Mouse (Mus musculus): ENCODE data around the gene Etnppl. TPM values are rescaled to one million over a fixed set of nuclear protein-coding genes. Genes with fewer than 3 reads are reported as not detected.

Etnppl gene
- polyA plus RNA-seq (2015; fragmentation: Nextera tagmentation; extraction: Ambion mirVana): not detected in 2 replicates

DNA sequence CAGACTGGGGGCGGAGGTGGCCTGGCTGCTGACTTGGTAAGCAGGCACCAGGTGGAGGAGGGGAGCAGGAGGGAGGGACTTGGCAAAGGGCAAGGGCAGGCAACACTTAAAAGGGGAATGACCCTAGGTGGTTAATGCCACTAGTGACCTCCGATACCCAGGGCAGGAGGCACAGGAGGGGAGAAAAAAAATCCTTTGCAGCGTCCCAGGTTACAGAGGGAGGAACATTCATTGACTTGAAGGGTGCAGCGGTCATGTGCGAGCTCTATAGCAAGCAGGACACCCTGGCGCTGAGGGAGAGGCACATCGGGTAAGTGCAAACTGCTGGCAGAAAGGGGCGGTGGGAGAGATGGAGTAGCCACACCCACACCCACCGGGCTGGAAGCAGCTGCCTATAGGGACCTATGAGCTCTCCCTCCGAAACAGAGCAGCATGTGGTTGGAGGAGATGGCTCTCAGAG is at the start of gene Etnppl:
Gene Etnppl (plus strand): TSS at position 10 of the 460 bp plus-strand sequence.
- H3K4me2 ChIP-seq: peak within 1 kb of the TSS; percentile 64
- ATAC-seq (ENCODE audit: insufficient number of reproducible peaks, insufficient read depth, low FRiP score, low TSS enrichment, low read depth): 0 out of 2 replicates have a peak, but pooled peaks have one; percentile 32
- H3K36me3 ChIP-seq: no peaks in the 10 kb centered on the region
- peaks cover 8% of the 10 kb centered on the region for H3K27me3 ChIP-seq
- no peak within 1 kb of the TSS; the same call in 1 of the 2 replicates for H3K9ac ChIP-seq
- no peaks in the 10 kb centered on the region for H3K9me3 ChIP-seq
- no peak within 1 kb of the TSS for H3K27ac ChIP-seq
- peak within 1 kb of the TSS; percentile 34 for H3K4me3 ChIP-seq
- 2% methylated on average over 10 of the region's 10 CpGs for WGBS
- H3K4me1 ChIP-seq: peaks cover 14% of the 10 kb centered on the region

DNA sequence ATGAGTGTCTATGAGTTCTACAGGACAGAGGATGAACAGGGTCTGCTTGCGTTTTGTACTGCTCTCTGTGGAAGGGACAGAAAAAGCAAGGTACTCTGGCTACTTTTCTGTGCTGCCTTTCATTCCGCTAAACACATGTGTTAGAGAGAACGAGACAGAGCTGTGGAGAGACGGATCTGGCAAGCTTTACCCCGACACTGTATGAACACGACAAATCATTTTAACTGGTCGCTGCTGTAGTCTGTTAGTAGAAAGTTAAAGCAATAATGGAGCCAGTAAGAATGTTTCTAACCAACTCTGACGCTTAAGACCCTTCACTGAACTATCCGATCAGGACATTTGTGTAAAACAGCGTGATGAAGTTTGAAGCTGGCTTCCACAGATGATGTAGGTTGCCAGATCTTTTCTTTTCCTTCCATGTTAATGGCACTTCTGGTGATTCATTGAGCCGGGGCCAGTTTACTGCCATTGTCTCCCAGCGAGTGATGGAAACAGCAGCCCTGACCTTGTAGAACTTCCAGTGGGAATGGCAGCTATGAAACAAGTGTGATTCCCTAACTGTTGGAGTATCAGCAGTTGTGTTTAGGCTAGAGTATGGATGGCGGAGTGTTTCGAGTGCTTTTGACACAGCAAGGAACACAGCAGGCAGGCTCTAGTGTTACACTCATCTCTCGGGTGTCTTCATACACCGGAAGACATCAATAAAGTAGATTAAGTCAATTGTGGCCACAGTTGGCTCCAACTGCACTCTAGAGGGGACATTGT is 48.7 kb upstream of the Etnppl start:
- no peaks in the 10 kb centered on the region for H3K36me3 ChIP-seq
- H3K9ac ChIP-seq: no peak overlapping the region
- H3K27ac ChIP-seq: no peak overlapping the region
- H3K9me3 ChIP-seq: no peaks in the 10 kb centered on the region
- ATAC-seq (ENCODE audit: insufficient number of reproducible peaks, insufficient read depth, low FRiP score, low TSS enrichment, low read depth): no peak
- no peaks in the 10 kb centered on the region for H3K27me3 ChIP-seq
- H3K4me3 ChIP-seq: no peak overlapping the region
- H3K4me1 ChIP-seq: 0 out of 2 replicates have a peak, but pooled peaks cover 8% of the 10 kb centered on the region
- 76% methylated on average over 16 of the region's 16 CpGs for WGBS
- H3K4me2 ChIP-seq: no peak overlapping the region

DNA sequence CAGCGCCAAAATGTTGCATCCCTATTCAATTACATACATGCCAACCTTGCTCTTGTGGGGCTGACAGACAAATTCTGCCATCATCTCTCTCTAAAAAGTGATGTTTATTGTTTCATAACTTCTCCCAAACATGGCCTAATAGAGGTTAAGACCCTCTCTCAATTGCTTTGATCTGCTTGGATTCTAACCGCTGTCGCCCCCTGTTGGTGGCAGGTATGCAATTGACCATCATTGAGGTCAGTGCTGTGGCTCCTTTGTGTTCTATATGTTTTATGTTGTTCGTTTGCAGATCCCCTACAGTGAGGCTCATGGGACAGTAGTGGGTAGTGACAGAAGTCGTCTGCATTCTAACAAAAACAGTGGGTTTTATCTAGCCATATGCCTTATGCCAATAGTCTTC is 44.0 kb upstream of the Etnppl start:
- no peak for ATAC-seq (ENCODE audit: insufficient number of reproducible peaks, insufficient read depth, low FRiP score, low TSS enrichment, low read depth)
- Histone ChIP-seq H3K27me3 (no peaks in the 10 kb centered on the region), H3K4me1 (0 out of 2 replicates have a peak, but pooled peaks cover 13% of the 10 kb centered on the region), H3K9ac (no peak overlapping the region), H3K4me3 (no peak overlapping the region), H3K9me3 (no peaks in the 10 kb centered on the region), H3K27ac (no peak overlapping the region), H3K36me3 (no peaks in the 10 kb centered on the region), H3K4me2 (no peak overlapping the region)
- 72% methylated on average over 5 of the region's 5 CpGs for WGBS

DNA sequence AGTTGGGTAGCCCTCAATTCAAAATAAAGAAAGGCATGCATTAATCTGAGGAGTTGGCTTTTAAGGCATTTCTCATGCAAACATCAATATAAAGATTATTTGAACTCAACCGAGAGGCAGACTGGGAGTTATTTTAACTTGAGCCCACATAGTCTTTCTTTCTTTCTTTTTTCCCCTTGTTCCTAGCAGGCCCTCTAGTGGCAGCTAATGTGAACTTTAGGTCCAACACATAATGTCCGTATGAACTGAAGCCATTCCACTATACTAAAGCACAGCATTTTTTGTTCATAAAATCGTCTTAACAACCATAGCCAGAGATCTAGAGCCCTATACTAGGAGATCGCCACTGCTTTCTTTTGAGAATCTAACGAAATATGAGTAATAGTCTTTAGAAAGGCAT is 42.6 kb upstream of the Etnppl start:
- Histone ChIP-seq H3K27me3 (no peaks in the 10 kb centered on the region), H3K27ac (no peak overlapping the region), H3K4me2 (no peak overlapping the region), H3K36me3 (no peaks in the 10 kb centered on the region), H3K9ac (no peak overlapping the region), H3K9me3 (no peaks in the 10 kb centered on the region), H3K4me3 (no peak overlapping the region), H3K4me1 (peaks cover 12% of the 10 kb centered on the region; the same call in 1 of the 2 replicates)
- ATAC-seq (ENCODE audit: insufficient number of reproducible peaks, insufficient read depth, low FRiP score, low TSS enrichment, low read depth): no peak
- 16% methylated on average over 5 of the region's 5 CpGs for WGBS

DNA sequence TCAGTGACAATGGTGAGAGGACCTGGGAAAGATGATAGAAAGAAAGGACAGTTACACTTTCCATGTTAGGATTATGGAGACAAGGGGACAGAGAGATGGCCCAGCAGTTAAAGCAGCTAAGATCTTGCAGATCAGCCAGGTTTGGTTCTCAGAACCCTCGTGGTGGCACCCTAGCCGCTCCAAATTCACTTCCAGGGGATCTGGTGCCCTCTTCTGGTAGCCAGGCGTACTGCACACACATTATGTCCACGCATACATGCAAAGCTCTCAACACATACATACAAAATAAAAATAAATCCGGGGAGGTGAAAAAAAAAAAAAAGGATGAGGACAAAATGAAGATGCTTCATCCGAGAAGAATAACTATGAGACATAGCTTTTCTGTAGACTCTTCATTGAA is 40.6 kb upstream of the Etnppl start:
- H3K27ac ChIP-seq: no peak overlapping the region
- H3K4me1 ChIP-seq: peaks cover 12% of the 10 kb centered on the region; the same call in 1 of the 2 replicates
- no peak overlapping the region for H3K4me3 ChIP-seq
- H3K9me3 ChIP-seq: no peaks in the 10 kb centered on the region
- no peaks in the 10 kb centered on the region for H3K36me3 ChIP-seq
- no peaks in the 10 kb centered on the region for H3K27me3 ChIP-seq
- WGBS: 69% methylated on average over 6 of the region's 6 CpGs
- ATAC-seq (ENCODE audit: insufficient number of reproducible peaks, insufficient read depth, low FRiP score, low TSS enrichment, low read depth): no peak
- H3K9ac ChIP-seq: no peak overlapping the region
- H3K4me2 ChIP-seq: no peak overlapping the region

DNA sequence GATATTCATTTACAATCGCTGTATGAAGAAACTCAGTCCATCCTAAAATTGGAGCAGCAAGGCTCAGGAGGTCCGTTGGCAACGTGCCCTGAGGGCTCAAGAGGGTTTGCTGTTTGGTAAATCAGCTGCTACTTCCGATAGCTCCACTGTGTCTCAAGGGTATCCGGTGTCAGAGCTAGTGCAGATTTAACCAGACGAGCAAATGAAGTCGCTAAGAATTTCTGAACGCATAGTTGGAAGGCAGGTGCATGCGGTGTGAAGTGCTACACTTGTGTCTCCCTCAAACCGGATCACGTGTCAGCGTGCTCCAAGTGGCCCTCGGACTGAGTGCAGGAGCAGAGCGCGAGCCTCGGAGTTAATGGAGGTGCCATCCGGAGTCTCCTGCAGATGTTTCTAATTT is 37.7 kb upstream of the Etnppl start:
- Histone ChIP-seq H3K27ac (no peak overlapping the region), H3K36me3 (no peaks in the 10 kb centered on the region), H3K4me3 (no peak overlapping the region), H3K4me1 (peaks cover 12% of the 10 kb centered on the region; the same call in 1 of the 2 replicates), H3K27me3 (no peaks in the 10 kb centered on the region; the same call in 1 of the 2 replicates), H3K9ac (no peak overlapping the region), H3K9me3 (no peaks in the 10 kb centered on the region), H3K4me2 (peak overlapping the region; percentile 12; the same call in 1 of the 2 replicates)
- WGBS: 20% methylated on average over 17 of the region's 17 CpGs
- no peak for ATAC-seq (ENCODE audit: insufficient number of reproducible peaks, insufficient read depth, low FRiP score, low TSS enrichment, low read depth)

DNA sequence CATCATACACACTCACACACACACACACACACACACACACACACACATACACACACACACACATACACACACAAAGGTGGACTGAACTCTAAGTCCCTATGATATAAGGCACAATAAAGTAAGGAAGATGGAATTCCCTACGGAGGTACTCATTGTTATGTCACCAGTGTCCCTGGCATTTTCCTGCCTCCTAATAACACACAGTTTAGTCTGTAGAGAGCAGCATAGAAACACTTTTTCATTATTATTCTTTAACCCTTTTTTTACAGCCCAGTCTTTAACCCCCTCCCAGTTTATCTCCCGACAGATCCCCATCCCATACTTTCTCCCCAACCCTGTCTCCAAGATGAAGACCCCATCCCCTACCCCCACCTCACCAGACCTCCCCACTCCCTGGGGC is 35.7 kb upstream of the Etnppl start:
- no peak for ATAC-seq (ENCODE audit: insufficient number of reproducible peaks, insufficient read depth, low FRiP score, low TSS enrichment, low read depth)
- 83% methylated on average over 2 of the region's 2 CpGs for WGBS
- no peak overlapping the region for H3K9ac ChIP-seq
- no peak overlapping the region for H3K27ac ChIP-seq
- no peaks in the 10 kb centered on the region for H3K9me3 ChIP-seq
- no peaks in the 10 kb centered on the region; the same call in 1 of the 2 replicates for H3K27me3 ChIP-seq
- no peak overlapping the region for H3K4me2 ChIP-seq
- H3K36me3 ChIP-seq: no peaks in the 10 kb centered on the region
- peaks cover 12% of the 10 kb centered on the region; the same call in 1 of the 2 replicates for H3K4me1 ChIP-seq
- H3K4me3 ChIP-seq: no peak overlapping the region

DNA sequence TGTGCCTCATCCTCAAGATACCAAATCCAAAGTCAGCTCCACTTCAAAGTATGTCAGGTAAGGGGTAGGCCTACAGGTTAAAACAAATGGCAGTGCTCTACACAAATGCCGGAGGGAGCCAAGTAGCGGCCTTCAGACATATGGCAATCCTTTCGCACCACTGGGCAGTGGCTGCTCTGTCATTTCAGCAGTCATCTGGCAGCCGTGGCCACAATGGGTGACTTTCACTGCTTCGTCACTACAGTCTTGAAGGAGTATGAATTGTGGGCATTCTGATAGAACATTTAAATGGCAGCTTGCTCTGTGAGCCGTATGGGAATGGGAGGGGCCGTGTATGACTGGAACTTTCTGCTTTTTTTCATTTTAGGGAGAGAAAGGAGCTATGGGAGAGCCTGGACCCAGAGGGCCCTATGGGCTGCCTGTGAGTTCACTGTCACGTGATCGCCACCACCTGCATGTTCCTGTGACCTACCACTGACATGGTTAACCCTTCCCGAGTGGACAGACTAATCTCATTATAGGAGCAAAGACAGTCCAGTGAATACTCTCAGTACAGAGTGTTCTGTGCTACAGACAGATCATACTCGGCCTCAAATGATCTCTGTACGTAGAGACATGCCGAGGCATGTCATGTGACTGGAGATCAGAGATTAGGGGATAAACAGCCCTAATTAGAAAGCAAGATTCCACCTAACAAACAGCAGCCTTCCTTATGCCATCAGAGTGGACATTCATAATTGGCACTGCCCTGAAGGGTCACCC is 34.2 kb upstream of the Etnppl start:
- no peak for ATAC-seq (ENCODE audit: insufficient number of reproducible peaks, insufficient read depth, low FRiP score, low TSS enrichment, low read depth)

DNA sequence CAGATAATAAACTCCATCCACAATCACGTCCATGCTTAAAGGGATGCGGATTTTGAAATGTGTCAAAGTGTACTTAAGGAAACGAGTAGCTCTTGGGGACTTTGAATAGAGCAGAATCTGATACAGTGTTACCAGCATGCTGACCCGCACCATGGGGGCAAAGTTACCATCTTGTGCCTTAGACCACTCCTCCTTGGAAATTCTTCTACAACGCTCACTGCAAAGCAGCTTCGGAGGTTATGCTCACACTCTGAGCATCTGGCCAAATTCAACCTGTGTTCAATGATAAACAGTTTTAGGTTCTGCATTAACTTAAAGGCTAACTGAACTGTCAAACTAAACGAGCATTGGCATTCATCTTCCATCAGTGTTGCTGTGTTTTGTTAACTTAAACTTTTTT is 33.2 kb upstream of the Etnppl start:
- Histone ChIP-seq H3K4me2 (no peak overlapping the region), H3K27me3 (no peaks in the 10 kb centered on the region; the same call in 1 of the 2 replicates), H3K4me3 (no peak overlapping the region), H3K4me1 (peaks cover 18% of the 10 kb centered on the region), H3K27ac (no peak overlapping the region), H3K9me3 (no peaks in the 10 kb centered on the region), H3K9ac (no peak overlapping the region), H3K36me3 (no peaks in the 10 kb centered on the region)
- 79% methylated on average over 7 of the region's 7 CpGs for WGBS
- ATAC-seq (ENCODE audit: insufficient number of reproducible peaks, insufficient read depth, low FRiP score, low TSS enrichment, low read depth): no peak

More for the DNA sequence above, 34.2 kb upstream of the Etnppl start:
- no peaks in the 10 kb centered on the region for H3K36me3 ChIP-seq
- H3K27ac ChIP-seq: no peak overlapping the region
- H3K4me3 ChIP-seq: no peak overlapping the region
- H3K4me2 ChIP-seq: no peak overlapping the region
- no peak overlapping the region for H3K9ac ChIP-seq
- H3K4me1 ChIP-seq: peaks cover 13% of the 10 kb centered on the region
- H3K27me3 ChIP-seq: no peaks in the 10 kb centered on the region; the same call in 1 of the 2 replicates
- no peaks in the 10 kb centered on the region for H3K9me3 ChIP-seq
- WGBS: 75% methylated on average over 13 of the region's 13 CpGs

DNA sequence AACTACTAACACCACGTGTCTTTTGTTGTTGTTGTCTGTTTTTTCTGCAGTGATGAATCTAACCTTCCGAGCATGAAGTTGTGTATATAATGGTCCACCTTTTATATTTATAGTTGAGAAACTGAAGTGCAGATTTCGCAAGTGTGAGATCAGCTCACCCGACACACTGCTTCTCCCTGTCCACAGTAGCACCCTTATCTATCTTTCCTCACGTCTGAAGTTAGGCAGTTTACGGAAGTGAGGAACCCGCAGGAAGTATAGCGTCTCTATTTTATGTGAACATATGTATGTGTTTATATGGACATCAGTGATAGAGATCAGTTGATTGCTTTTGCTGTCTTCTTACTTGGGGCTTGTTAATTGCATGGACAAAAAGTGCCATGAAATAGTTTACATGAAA is 22.2 kb upstream of the Etnppl start:
- H3K9me3 ChIP-seq: no peaks in the 10 kb centered on the region
- H3K4me2 ChIP-seq: no peak overlapping the region
- no peak overlapping the region for H3K9ac ChIP-seq
- no peaks in the 10 kb centered on the region for H3K36me3 ChIP-seq
- no peak for ATAC-seq (ENCODE audit: insufficient number of reproducible peaks, insufficient read depth, low FRiP score, low TSS enrichment, low read depth)
- H3K27ac ChIP-seq: no peak overlapping the region
- WGBS: 89% methylated on average over 8 of the region's 8 CpGs
- no peaks in the 10 kb centered on the region for H3K27me3 ChIP-seq
- H3K4me1 ChIP-seq: no peaks in the 10 kb centered on the region
- H3K4me3 ChIP-seq: no peak overlapping the region

DNA sequence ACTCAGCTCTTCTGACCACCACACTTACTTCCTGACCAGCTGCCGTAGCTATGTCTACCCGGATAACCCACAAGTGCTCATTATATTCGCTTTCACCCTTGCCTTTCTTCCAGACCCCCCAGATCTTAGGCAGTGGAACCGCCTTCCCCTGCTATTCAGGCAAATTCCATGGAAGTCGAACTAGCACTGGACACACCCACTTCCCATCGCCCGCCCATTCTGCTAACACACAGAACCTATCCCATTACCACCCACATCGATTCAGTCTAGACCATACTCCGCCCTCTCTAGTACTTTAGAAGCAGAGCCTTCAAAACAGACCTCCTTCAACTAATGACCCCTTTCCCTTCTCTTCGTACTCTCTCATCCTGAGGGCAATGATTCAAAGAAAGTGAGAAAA is 15.8 kb upstream of the Etnppl start:
- WGBS: 71% methylated on average over 10 of the region's 10 CpGs
- Histone ChIP-seq H3K36me3 (no peaks in the 10 kb centered on the region), H3K9me3 (no peaks in the 10 kb centered on the region), H3K4me1 (no peaks in the 10 kb centered on the region), H3K4me3 (no peak overlapping the region), H3K27ac (no peak overlapping the region), H3K27me3 (no peaks in the 10 kb centered on the region), H3K9ac (no peak overlapping the region), H3K4me2 (no peak overlapping the region)
- no peak for ATAC-seq (ENCODE audit: insufficient number of reproducible peaks, insufficient read depth, low FRiP score, low TSS enrichment, low read depth)

Measured in embryonic facial prominence, embryonic 13.5 days (tissue).